Mouse (Mus musculus): ENCODE results near the gene Tead3. TPM values are rescaled to one million over a fixed set of nuclear protein-coding genes. Genes with fewer than 3 reads are reported as not detected.

The Tead3 gene
- 1.8 and 1.9 TPM in 2 replicates for polyA plus RNA-seq (2012; rRNA removed)

DNA sequence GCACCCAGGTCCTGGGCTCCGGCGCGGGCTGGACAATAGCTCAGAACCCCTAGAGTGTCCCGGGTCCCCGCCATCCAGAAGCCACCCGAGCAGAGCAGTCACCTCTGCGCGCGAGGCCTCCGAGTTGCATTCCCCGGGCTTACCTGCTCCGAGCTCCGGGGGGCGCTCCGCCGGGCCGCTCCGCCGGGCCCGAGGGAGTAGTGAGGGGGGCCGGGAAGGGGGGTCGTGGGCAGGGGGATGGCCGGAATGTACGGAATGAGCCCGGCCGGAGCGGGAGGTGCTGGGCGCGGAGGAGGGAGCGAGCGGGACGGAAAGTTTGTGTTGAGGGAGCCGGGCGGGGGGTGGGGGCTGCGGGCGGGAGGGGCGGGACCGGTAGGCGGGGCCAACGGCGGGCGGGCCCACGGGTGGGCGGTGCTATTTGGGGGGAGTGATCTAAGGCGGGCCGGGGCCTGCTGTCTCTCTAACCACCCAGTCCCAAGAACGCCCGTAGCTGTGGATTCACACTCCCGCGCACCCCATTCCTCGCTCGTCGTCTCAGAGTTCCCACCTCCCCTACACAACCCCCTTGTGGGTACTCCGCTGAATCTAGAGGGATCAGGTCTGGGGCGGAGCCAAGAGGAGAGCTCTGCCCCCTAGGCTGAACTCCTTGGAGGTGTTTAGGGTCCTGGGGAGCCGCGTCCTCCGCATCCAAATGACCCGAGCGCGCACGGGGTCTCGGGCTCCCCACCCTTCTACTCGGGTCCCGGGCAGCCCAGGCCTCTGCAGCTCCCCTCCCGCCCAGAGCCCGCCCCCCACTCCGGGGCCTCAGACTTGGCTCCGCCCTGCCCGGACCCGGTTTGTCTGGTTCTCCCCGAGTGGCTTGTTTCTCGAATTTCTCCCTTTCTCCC lies at the start of gene Tead3:
Gene Tead3, minus strand, starts transcription at position 352 of the 887 bp plus-strand sequence.

DNA sequence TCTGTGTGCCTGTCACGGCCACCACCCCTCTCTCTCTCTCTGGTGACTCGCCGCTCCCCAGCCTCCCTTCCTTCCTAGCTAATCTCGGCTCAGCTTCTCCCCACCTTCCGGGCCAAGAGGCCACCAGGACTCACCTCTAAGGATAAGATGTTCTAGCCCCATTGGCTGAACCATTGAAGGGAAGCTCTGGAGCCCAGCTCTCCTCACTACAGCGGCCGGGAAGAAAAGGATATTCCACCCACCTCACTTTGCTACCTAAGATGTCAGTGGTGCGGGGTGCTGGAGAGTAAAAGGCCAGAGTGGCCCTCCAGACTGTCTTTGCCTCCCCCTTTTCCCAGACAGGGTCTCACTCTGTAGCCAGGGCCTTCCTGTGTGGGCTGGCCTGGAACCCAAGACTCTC lies 14.5 kb upstream of the Tead3 start, which contains the start of gene Tulp1:
Gene Tulp1, minus strand, starts transcription at position 101 of the 400 bp plus-strand sequence.

DNA sequence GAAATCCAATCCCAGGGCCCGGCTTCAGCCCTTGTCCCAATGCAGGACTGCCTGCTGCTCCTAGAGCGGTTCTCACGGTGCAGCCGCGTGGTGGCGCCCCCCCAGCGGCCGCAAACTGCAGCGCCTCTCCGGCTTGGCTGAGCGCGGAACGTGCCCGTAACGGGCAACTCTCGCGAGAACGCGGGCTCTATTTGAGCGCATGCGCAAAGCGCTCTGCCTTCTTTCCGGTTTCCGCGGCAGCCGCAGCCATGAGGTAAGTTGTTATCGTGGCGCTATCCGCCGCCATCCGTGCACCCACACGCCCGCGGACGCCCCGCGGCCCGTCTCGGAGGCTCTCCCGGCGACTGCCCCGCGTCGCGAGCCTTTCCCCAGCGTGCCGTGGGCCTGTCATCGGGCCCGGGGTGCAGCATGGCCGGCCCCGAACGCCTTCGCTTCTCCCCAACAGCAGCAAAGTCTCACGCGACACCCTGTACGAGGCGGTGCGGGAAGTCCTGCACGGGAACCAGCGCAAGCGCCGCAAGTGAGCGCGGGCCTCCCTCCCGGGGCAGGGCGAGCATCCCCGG lies 22.2 kb downstream of the Tead3 start, which contains the start of gene Rpl10a:
Gene Rpl10a, plus strand, starts transcription at position 106 of the 563 bp plus-strand sequence.

DNA sequence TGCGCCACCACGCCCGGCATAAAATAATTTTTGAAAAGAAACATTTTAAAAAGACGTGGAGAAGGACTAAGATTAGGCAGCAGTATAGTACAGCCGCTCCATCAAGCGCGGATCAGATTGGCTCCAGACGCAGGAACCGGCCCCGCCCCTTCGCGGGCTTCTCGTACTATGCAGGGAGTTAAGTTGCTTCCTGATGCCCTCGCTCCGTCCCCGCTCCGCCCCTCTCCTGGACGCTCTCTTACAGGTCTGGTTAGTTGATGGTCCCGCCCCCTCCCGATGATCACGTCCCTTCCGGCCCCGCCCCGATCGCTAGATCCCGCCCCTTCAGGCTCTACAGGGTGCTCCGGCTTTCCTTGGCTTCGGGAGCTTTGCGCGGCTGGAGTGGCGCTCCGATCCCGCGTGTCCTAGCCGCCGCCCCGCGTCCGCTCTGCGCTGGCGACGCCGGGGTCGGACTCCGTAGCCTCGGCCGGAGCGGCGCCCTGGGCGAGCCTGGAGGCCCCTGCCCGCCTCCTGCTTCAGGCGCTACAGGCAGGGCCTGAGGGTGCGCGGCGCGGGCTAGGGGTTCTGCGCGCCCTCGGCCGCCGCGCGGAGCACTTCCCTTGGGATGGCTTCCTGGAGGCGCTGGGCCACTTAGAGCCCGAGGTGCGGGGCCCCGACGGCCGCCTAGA lies 37.3 kb downstream of the Tead3 start, which contains the start of gene Fance:
Gene Fance, plus strand, starts transcription at position 308 of the 668 bp plus-strand sequence.

Other genes with a start within 250 kb of the Tead3 start
- 0.23 and 0.34 TPM in 2 replicates for gene Scube3, start 208.7 kb downstream of the Tead3 start, polyA plus RNA-seq (2012; rRNA removed)
- gene Zfp523, start 173.7 kb downstream of the Tead3 start, polyA plus RNA-seq (2012; rRNA removed) = 6.4 and 6.5 TPM in 2 replicates
- 11.7 and 11.8 TPM in 2 replicates for gene Def6, start 143.0 kb downstream of the Tead3 start, polyA plus RNA-seq (2012; rRNA removed)
- 4.7 and 5.3 TPM in 2 replicates for gene Ppard, start 118.1 kb downstream of the Tead3 start, polyA plus RNA-seq (2012; rRNA removed)
- 3.9 and 5.3 TPM in 2 replicates for gene Fance, start 37.3 kb downstream of the Tead3 start, polyA plus RNA-seq (2012; rRNA removed)
- 1,745 and 1,892 TPM in 2 replicates for gene Rpl10a, start 22.3 kb downstream of the Tead3 start, polyA plus RNA-seq (2012; rRNA removed)
- gene Tulp1, start 14.4 kb upstream of the Tead3 start, polyA plus RNA-seq (2012; rRNA removed) = 0.26 and 0.28 TPM in 2 replicates
- gene Fkbp5, start 166.7 kb upstream of the Tead3 start, polyA plus RNA-seq (2012; rRNA removed) = 7.8 and 8.6 TPM in 2 replicates
- gene Armc12, start 180.0 kb upstream of the Tead3 start, polyA plus RNA-seq (2012; rRNA removed) = not detected in 2 replicates
- not detected in 2 replicates for gene Clpsl2, start 198.6 kb upstream of the Tead3 start, polyA plus RNA-seq (2012; rRNA removed)
- 0.75 and 1.3 TPM in 2 replicates for gene Clps, start 209.9 kb upstream of the Tead3 start, polyA plus RNA-seq (2012; rRNA removed)
- gene Lhfpl5, start 224.8 kb upstream of the Tead3 start, polyA plus RNA-seq (2012; rRNA removed) = not detected in 2 replicates